Mouse (Mus musculus) heart, postnatal 10 days (tissue): Measurements from ENCODE around the gene Gpr132. TPM values are rescaled to one million over a fixed set of nuclear protein-coding genes. Genes with fewer than 3 reads are reported as not detected.
A peak's percentile ranks its signal among the peaks of the same experiment; 100 is the strongest.

Experiments used
- DNase-seq, 2 experiments: peaks; one replicate each; pipeline ENCODE4 v3.0.0; 2021
- intact Hi-C: fragments of 180-260 bp; cut with DNase I; formaldehyde crosslinking; loops from one replicate; pipeline ENCODE4 v1.15.1; 2025
- total RNA-seq, 2 experiments: library from RNA; stranded (reverse); gene quantifications; 2 replicates each; pipeline ENCODE4 v1.2.3; 2021

Gene Gpr132
- under 1 TPM; 0.17 to 0.19 TPM for total RNA-seq

DNA sequence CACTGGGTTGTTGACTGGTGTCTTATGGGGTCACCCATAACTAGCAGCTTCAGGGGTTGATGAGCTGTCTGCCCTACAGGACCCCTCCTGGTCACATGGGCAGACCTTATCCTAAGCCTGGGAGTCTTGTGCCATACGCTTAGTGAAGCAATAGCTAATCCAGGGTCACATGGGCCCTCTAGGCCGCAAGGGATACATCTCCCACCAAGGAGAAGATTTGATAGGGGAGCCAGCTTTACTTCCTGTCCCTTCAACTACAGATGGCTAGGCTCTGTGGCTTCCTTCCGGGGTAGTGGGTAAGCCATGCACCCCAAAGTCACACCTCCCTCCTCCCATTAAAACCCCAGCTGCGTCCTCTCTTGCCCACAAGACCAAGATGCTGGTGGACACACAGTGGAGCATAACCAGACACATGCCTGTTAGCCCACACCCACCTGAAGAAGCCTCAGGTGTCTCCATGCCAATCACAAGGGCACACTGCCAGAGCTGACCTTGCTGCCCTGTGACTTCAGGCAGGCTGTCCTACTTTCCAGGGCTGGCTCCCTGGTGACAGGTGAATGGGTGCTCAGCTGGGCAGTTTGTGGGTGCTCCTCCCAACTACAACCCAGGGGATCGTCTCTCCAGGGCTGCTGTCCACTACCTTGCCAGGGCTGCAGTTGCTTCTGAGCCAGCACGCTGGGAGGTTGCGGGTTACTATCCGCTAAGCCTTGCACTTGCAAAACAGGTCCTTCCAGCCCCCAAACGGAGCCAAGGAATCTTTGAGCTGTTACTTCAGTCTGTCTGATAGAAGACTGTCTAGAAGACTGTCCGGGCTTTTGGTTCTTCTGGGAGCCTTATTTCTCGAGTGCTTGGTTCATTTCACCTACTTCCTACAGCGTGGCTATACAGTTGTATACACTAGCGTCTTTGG is at the start of gene Gpr132:
Gpr132 (minus strand) TSS at position 51 of the 910 bp plus-strand sequence.
- intact Hi-C loops = no loop called here

DNA sequence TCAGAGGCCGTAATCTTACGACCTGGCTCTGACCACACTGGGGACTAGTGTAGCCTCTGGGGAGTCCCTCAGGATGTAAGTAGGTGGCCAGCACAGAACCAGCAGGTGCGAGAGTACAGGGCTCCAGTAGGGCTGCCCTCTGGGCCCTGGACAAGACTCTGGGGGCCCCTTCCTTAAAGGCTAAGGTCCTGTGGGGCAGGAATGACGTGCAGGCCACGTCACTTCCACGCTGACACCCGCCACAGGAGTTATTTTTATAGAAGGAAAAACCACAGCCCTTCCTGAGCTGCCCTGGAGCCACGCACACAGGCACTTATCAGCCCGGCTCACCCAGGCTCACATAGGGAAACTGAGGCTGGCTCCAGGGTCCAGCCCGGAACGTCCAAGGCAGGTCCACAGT is 49.5 kb upstream of the Gpr132 start:
- DNase-seq = no peak
- intact Hi-C loops = loop anchor here (5.0 kb wide), 1 partner anchor 40 kb away; no protein-coding TSS in a partner anchor

More for the DNA sequence above, at the start of gene Gpr132:
- no peak for DNase-seq

DNA sequence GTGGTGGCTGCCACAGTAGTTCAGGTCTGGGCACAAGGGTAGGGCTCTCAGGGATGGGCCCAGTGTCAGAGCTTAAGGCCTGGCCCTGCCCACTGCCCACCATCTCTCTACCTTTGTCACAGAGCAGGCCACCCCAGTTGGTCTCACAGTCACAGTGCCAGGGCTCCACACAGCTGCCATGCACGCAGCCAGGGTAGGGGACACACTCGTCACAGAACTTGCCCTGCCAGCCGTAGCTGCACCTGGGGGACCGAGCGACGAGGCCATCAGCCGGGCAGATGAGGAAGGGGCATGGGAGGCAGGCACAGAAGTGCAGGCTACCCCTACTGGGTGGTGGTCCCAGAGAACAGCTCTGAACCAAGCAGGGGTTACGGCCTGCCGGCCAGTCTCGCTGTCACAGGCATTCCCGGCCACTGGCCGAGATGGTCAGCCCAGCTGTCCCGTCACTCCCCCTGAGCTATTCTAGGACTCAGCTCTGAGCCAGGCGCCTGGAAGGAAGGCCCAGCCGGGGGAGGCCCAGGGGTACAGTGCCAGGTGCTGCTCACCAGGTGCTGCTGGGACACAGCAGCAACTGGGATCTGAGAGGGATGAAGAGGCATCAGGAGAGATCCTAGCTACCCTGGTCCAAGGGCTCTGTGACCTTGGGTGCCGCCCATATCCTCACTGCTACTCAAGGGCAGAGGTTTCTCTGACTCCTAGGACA is 48.8 kb upstream of the Gpr132 start:
- DNase-seq = peak; percentile 74 to 77
- intact Hi-C loops = loop anchor here (5.0 kb wide), 1 partner anchor 40 kb away; no protein-coding TSS in a partner anchor

DNA sequence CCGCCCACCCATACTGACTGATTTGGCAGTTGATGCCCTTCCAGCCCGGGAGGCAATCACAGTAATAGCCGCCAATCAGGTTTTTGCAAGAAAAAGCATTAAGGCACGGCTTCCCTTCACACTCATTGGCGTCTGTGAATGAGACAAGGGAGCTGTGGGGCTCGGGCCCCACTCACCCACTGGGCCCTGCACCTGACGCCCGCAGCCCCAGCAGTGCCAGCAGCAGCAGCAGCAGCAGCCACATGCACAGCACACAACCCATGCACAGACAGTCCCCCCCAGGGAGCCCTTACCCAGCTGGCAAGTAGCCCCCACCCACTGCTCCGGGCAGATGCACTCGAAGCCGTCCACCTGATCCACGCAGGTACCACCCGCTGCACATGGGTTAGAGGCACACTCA is 47.6 kb upstream of the Gpr132 start:
- intact Hi-C loops = loop anchor here (5.0 kb wide), 1 partner anchor 38 kb away; no protein-coding TSS in a partner anchor

DNA sequence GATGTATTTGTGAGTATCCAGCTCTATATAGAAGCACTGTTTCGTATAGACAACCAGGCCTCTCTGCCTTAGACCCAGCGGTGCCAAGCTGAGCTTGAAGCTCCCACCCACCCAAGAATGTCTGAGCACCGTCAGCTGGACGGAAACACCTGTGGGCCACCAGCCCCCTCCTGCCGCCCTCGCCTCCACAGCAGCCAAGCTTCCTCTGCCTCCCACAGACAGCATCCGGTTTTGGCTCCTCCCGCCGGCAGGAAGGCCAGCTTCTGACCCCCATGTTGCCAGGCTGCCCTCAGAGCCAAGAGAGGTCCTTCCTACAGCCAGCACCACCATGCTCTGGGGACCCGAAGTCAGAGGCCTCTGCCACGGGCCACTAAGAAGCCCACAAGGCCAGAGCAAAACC is 46.5 kb upstream of the Gpr132 start:
- intact Hi-C loops = no loop called here
- DNase-seq = peak in 1 of 2 experiments; percentile 50

More for the DNA sequence above, 47.6 kb upstream of the Gpr132 start:
- no peak for DNase-seq

DNA sequence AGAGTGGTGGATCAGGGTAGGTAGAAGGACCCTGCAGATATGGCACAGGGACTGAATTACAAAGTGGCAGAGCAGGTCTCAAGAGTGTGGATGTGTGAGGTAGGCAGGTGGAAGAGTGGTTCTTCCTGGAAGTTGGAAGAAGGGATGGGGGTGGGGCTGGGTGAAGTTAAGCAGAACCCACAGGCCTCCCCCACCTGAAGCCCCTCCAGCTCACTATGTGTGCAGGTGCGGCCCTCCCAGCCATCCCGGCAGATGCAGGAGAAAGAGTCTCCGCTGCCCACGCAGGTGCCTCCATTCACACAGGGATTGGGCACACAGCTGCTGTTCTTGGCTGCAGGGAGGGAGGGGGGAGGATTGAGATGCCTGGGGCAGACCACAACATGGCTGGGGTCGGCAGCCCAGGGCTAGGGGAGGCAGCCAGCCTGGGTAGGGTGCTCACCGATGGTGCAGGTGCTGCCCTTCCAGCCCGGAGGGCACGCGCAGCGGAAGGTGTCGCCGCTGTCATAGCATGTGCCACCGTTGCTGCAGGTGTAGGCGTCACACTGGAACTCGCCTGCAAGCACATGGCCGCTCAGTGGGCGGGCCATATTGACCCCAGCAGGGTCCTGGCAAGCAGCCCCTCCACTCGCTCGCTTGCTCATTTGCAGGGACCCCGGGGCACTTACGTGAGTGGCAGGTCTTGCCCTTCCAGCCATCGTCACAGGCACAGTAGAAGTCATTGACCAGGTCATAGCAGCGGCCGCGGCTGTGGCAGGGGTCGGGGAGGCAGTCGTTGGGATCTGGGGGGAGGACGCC is 45.1 kb upstream of the Gpr132 start:
- no peak for DNase-seq
- intact Hi-C loops = no loop called here

DNA sequence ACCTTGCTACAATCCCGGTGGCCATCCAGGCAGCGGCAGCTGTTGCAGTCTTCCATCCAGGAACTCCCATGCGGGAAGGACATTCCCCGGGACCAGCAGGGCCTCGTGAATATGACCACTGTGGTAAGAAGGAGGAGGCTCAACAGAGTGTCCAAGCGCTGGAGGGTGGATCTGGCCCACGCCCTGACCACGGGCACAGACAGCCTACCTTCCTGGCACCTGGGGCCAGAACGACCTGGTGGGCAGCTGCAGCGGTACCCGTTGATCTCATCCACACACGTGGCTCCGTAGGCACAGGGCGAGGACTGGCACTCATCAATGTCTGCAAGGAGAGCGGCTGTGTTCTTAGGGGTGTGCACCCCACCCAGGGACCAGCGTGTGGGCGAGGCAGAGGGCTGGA is 43.7 kb upstream of the Gpr132 start:
- DNase-seq = no peak
- intact Hi-C loops = no loop called here

DNA sequence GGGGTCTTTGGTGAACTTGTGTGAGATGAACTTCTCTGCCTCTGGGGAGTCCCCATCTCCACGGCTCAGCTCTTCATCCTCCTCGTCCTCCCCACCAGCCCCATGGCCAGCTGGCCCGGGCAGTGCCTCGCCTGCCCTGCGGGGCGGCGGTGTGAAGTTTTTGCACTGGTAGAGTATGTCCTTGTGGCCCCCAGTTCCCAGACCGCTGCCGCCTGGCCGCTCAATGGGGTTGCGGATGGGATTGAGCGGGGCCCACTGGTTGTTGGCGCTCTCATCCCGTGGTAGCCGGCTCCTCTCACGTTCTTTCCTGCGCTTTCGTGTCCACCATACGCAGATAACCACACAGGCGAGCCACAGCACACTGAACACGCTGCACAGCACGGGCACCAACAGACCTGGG is 41.0 kb upstream of the Gpr132 start:
- intact Hi-C loops = no loop called here
- DNase-seq = no peak

DNA sequence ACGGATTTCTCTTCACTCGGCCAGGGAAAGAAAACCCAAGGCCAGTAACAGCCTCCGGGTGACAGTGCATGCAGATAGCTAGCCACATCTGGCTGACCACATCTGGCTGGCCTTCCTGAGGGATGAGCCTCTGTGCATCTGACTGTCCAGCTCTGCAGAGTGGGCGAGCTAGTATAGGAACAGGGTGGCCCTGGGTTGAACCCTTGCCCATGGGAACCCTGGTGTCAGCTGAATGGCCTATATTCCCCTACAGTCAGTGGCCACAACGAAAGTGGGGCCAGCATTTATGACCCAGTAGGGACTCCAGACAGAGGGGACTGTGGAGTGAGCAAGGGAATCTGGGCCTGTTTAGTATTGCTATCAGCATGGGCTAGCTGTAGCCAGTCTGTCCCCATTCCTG is 37.0 kb upstream of the Gpr132 start:
- intact Hi-C loops = no loop called here
- DNase-seq = no peak

DNA sequence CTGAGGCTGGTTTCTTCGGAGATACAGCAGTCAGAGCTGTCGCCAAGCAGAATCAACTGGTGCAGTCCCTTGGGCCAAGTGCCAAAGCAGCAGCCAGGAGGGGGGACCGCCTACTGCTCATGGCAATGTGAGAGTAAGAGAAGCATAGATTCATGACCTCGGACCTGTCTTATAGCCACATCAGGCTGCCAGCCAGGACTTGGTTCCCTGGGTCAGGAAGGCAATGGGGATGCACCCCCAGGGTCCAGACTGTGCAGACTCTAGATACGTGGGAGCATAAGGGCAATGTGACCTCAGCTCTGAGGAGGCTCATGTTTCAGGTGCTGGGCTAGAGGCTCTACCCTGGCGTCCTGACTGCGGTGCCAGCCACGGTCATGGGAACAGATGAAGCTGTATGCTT is 35.9 kb upstream of the Gpr132 start:
- intact Hi-C loops = no loop called here
- no peak for DNase-seq

DNA sequence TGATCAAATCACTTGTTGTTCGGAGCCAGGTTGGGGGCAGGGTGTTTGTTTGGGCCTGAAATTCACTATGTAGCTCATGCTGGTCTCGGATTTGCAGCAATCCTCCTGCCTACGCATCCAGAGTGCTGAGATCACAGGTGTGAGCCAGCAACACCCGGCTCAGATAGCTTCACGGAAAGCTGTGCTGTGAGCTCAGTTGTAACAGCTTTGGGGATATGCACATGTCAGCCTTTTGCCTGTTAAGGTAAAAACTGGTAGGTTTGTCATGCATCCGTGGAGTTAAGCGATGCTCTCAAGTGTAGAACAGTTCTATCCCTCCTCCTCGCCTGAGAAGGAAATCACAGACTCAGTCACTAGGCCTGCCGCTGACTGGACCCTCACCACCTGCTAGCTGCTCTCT is 32.6 kb upstream of the Gpr132 start:
- intact Hi-C loops = no loop called here
- no peak for DNase-seq

DNA sequence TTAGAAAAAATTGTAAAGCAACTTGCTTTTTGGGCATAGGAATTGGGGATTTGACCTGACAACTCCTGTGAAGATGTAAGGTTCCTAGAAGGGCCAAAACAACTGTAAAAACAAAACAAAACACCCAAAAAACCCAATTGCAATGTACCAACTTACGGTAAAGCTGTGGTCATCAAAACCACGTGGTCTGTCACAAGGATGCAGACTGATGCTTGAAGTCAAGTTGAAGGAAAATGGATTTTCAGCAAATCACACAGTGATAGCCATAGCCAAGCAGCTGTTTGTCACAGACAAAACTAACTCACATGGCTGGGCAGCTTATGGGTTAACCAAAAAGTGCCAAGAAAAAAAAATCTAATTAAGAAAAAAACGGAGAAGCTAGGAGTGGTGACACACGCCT is 30.9 kb upstream of the Gpr132 start:
- DNase-seq = no peak
- intact Hi-C loops = no loop called here

DNA sequence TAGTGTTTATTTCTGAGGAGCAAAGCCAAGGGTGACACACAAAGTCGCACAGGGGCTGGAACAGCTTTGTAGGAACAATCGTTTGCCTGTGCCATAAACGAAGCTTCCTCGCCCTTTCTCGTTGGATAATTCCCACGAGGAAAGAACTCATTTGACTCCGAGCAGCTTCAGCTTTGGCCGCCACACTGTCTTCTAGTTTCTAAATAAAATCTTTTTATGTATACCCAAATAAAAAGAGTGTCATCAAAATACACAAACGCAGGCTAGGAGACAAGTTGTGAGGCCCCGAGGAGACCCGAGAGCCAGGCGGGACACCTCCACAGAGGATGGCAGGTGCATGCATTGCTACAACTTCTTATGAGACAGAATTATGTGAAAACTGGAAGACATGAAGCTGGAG is 30.3 kb upstream of the Gpr132 start:
- no peak for DNase-seq
- intact Hi-C loops = no loop called here

DNA sequence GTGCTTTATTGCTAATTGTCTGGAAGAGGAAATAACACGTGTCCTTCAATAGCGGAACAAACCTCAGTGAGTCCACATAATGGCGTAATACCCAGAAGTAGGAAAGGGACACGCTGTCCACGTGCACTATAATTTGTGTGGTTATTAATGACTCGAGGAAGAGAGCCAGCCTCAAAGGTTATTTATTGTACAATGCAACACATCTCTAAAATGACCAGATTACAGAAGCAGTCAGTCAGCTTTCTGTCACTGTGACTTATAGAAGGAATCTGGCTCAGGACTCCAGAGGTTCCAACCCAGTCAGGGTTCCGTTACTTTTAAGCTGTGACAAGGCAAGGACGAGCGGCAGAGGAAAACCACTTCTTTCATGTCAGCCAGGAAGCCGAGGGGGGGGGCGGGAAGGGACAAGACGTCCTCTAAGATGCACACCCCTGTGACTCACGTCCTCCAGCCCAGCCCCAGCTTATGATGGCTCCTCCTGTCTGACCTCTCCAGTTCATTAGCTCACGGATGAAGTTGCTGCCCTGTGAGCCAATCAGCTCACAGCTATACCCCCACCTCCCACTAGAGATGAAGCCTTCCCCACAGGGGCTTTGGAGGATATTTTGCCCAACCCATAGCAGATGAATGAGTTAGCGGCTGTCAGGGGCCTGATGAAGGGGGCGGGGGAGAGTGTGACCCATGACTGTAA is 29.6 kb upstream of the Gpr132 start:
- peak; percentile 60 to 63 for DNase-seq
- intact Hi-C loops = no loop called here

DNA sequence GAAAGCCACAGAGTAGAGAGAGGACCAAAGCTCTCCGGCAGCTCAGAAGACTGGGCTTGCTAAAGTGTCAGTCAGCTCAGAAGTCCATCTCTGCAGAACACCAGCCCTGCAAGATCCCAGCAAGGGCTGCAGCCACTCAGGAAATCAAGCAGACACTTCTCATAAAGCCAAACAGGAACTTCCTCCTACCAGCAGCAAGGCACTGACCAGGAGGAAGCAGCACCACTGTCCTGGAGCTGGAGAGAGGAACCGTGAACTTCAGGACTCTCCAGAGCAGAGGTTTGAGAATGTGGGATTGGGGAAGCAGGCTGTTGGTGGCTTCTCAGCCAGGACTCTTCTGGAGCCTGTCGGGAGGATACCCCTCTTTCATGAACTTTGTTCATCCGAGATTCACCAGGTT is 26.9 kb upstream of the Gpr132 start:
- DNase-seq = peak in 1 of 2 experiments; percentile 29
- intact Hi-C loops = no loop called here

DNA sequence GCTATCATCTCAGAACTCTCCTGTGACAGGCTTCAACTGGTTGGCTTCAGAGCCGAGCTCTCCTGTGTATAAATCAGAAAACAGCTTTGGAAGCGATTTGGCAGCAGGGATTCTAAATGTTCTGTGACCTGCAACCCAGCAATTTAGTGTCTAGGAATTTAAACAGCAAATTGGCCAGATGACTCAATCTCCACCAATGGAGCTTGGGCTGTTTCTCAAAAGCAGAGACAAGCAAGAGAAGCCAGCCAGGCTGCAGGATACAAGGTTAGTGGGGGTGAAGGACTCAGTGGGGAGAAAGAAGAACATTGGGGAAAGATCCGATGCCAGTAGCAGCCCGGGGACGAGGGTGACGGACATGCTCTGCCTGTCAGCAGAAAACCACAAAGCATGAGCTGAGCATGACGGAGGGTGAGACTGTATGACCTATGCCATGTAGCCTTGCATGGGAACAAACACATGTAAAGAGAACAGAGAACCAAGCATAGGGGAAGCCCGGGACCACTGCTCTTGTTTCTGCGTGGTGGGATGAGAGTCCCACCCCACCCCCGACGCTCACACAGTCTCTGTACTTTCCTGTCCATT is 26.4 kb upstream of the Gpr132 start:
- DNase-seq = no peak
- intact Hi-C loops = no loop called here

DNA sequence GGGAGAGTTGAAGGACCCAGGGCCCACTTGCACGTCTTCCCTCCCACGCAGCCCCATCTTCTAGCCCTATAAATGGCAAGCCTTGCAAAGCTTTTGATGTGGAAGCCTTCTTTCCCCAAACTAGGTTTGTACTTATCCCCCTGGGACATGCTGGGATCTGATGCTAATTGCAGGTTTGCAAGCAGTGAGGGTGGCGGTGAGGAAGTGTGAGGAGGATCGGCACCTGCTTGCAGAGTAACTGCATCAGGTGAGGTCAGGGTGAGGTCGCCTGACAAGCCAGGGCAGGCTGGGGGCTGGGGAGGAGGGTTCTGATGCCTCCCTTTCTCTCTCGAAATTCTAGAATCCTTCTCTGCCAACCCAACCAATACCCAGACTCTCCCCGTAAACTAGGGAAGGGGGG is 17.4 kb upstream of the Gpr132 start:
- intact Hi-C loops = no loop called here

DNA sequence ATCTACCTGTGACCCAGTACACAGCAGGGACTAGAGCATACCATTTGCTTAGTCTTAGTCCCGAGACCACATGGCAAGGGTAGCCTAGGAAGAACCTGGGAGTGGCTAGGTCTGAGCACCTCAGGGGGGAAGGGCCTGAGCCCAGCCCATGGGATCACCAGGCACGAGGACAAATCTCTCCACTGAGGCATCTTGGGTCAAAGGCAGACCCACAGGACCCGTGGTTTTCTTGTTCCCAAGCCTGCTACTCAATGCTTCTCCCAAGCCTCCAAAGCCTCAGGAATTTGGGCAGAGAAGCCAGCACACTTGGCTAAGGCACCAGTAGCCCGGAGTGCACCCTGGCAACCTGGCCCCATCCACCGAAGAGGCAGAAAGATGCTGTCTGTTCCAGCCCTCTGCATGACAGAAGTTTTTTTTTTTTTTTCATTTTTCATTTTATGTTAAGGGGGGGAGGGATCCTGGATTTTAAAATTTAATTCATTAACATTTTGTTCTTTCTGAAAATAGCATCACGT is 13.3 kb upstream of the Gpr132 start:
- intact Hi-C loops = no loop called here
- no peak for DNase-seq

More for the DNA sequence above, 17.4 kb upstream of the Gpr132 start:
- no peak for DNase-seq

DNA sequence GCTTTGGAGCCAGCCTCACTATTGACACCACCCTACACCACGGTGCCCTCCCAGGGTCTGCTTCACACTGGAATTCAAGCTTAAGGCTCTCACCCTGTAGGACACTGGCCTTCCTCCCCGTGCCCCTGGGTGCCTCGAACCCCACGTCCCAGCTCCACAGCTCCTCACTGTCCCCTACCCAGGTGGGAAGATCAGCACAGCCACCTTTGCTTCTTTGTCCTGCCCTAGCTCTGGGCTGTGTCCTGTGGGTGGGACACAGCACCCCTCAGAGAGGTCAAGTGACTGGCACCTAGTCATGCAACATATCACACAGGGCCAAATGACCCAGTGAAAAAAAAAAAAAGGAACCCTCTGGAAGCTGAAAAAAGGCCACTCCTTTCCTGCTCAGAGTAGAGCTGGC is 12.6 kb upstream of the Gpr132 start:
- DNase-seq = no peak
- intact Hi-C loops = no loop called here

DNA sequence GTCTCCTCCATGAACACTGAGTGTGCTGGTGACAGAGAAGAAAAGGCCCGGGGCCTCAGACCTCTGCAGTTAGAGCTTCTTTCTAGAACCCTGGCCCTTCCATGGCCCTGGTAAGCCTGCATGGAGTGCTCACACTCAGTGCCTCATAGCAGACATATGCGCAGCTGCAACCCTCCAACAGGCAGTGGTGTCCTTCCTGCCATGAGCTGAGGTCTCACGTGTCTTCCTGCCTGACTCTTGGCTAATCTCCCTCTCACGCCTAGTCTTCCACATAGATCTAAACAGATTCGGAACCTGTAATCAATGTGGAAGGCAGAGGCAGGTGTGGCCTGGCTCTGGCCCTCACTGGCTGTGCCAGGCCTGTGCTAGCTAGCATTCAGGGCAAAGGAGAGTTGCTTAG is 11.7 kb upstream of the Gpr132 start:
- intact Hi-C loops = loop anchor here (5.0 to 10.0 kb wide), 3 partner anchors 38 to 195 kb away; partner anchors contain the start of gene Tex22
- no peak for DNase-seq
